Mouse (Mus musculus) bone marrow, adult 2 months (tissue): ENCODE measurements around the gene Mfsd5.

ENCODE experiments used
- CTCF ChIP-seq: fragments of 200-500 bp; IDR thresholded peaks from 2 replicates; pipeline ENCODE4 v1.5.1; 2011; ENCODE audit warnings: low read length, control low read depth; ENCODE audit not compliant: control insufficient read depth, insufficient read depth
- POLR2A ChIP-seq: fragments of 200-500 bp; IDR thresholded peaks from 2 replicates; pipeline ENCODE4 v1.6.1; 2011; ENCODE audit warnings: low read depth, mild to moderate bottlenecking, control low read depth, low read length, borderline replicate concordance; ENCODE audit not compliant: control insufficient read depth

DNA sequence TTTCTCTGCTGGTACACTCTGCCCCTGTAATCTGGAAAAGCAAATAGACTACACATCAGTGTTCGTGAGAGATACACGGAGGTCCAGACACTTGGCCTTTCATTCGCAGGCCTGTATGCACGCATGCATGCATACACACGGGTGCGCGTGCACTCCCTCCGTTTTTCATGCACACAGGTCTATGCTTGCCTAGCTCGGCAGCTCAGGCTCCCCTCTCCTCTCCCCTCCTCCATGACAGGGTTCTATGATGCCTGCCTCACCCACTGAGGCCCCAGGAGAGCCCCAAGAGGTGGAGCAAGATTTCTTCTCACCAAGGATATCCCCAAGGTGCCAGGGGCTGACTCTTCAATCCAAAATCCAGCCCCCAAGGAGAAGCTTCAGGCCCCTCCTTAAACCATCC, 29.3 kb upstream of the Mfsd5 start:
- no peak for TF ChIP-seq POLR2A
- no peak for TF ChIP-seq CTCF
